Mouse (Mus musculus) granulocyte monocyte progenitor cell, adult 5-6 weeks (primary cell): Measurements from ENCODE around the gene Rnf4. TPM values are rescaled to one million over a fixed set of nuclear protein-coding genes. Genes with fewer than 3 reads are reported as not detected.

Experiments
- ATAC-seq: replicated peaks from 2 replicates; pipeline ENCODE4 v1.8.0; 2016; ENCODE audit warnings: mild to moderate bottlenecking, moderate TSS enrichment, inconsistent platforms; ENCODE audit not compliant: poor library complexity, severe bottlenecking
- total RNA-seq, 2 experiments: library from RNA; stranded (forward) in 1 of 2; stranded (reverse) in 1 of 2; fragments of 200-712, 200-1000 nt in 1 of 2; fragments of >200 nt in 1 of 2; fragmentation: Nextera tagmentation in 1 of 2; gene quantifications; 2 replicates each; pipeline ENCODE4 v1.2.3; 2014 to 2017

Rnf4 gene
- total RNA-seq, 2 experiments from 2014 or later: 114 to 117 TPM

DNA sequence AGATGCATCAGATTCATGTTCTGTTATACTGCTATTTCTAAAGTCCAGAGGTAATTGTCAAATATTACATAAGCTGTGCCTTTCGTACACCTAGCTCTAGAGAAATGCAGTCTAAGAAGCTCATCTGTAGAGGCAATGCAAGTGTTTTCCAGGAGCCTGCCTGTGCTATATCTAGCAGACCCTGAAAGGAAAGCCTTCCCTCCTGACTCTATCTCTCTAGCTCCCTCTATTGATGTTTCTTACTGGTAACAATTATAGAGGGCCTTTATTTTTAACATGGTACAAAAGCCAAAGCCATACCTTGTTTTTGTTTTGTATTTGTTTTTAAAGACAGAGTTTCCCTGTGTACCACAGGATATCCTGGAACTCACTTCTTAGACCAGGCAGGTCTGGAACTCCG lies 61.8 kb downstream of the Rnf4 start:
- no peak for ATAC-seq

DNA sequence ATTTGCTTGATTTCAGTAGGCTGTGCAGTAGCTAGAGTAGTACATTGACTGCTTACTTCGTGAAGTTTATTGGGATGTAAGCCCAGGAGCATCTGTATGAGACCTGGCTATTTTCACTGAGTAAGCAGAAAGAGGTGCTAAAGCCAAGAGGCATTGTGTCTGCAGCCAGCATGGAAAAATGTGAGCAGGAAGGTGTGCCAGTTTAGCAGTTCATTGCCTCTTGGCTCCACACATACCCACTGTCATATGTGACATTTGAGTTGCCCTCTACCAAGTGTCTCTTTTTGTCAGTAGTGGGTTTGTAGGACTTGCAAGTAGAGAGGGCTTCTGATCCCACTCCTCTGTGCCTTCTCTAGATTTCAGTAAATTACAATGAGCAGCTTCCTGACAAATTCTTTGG lies 62.2 kb downstream of the Rnf4 start:
- ATAC-seq: no peak

Other genes with a start within 250 kb of the Rnf4 start
- gene Poln, start 166.8 kb upstream of the Rnf4 start, total RNA-seq (2014; fragmentation: Nextera tagmentation): 0.58 and 0.97 TPM in 2 replicates
- 0.69 and 2.5 TPM in 2 replicates for gene Poln, start 166.8 kb upstream of the Rnf4 start, total RNA-seq (2017)
- 56.3 and 65.6 TPM in 2 replicates for gene Haus3, start 166.8 kb upstream of the Rnf4 start, total RNA-seq (2014; fragmentation: Nextera tagmentation)
- 168 and 214 TPM in 2 replicates for gene Haus3, start 166.8 kb upstream of the Rnf4 start, total RNA-seq (2017)
- 36.7 and 43.4 TPM in 2 replicates for gene Mxd4, start 148.6 kb upstream of the Rnf4 start, total RNA-seq (2014; fragmentation: Nextera tagmentation)
- gene Mxd4, start 148.6 kb upstream of the Rnf4 start, total RNA-seq (2017): 21.6 and 22.7 TPM in 2 replicates
- not detected in 2 replicates for gene Zfyve28, start 47.8 kb upstream of the Rnf4 start, total RNA-seq (2014; fragmentation: Nextera tagmentation)
- not detected in 2 replicates for gene Zfyve28, start 47.8 kb upstream of the Rnf4 start, total RNA-seq (2017)
- gene Cfap99, start 47.7 kb upstream of the Rnf4 start, total RNA-seq (2014; fragmentation: Nextera tagmentation): not detected in 2 replicates
- gene Cfap99, start 47.7 kb upstream of the Rnf4 start, total RNA-seq (2017): not detected in 2 replicates
- 25.0 and 48.0 TPM in 2 replicates for gene Fam193a, start 33.6 kb downstream of the Rnf4 start, total RNA-seq (2014; fragmentation: Nextera tagmentation)
- gene Fam193a, start 33.6 kb downstream of the Rnf4 start, total RNA-seq (2017): 20.3 and 31.7 TPM in 2 replicates
- 11.8 and 16.2 TPM in 2 replicates for gene Tnip2, start 177.7 kb downstream of the Rnf4 start, total RNA-seq (2014; fragmentation: Nextera tagmentation)
- gene Tnip2, start 177.7 kb downstream of the Rnf4 start, total RNA-seq (2017): 22.0 and 24.4 TPM in 2 replicates
- gene Sh3bp2, start 189.5 kb downstream of the Rnf4 start, total RNA-seq (2014; fragmentation: Nextera tagmentation): 15.4 and 16.5 TPM in 2 replicates
- gene Sh3bp2, start 189.5 kb downstream of the Rnf4 start, total RNA-seq (2017): 9.8 and 11.9 TPM in 2 replicates
- 65.6 and 74.2 TPM in 2 replicates for gene Add1, start 237.4 kb downstream of the Rnf4 start, total RNA-seq (2014; fragmentation: Nextera tagmentation)
- 81.0 and 82.6 TPM in 2 replicates for gene Add1, start 237.4 kb downstream of the Rnf4 start, total RNA-seq (2017)